Mouse (Mus musculus): ENCODE results near the gene Mum1.

GRCm38 (mm10) chr10:80248971-80249640, 22.9 kb downstream of the Mum1 start, which contains the start of gene Ndufs7:
- peak; percentile 93 for TF ChIP-seq POLR2A (IDR thresholded peaks at IDR 0.05; ENCODE audit: extremely low read depth, insufficient read depth, low read length)
- TF ChIP-seq CTCF (IDR thresholded peaks at IDR 0.05; ENCODE audit: low read depth, low read length), result no peak
